Mouse (Mus musculus) NIH3T3 (cell line): ENCODE data around the gene Olfr667.
"Not testable (repeated sequence)": the region's sequence is repeated elsewhere in the genome, so short reads cannot be mapped to it uniquely, and the experiment has no call there.

Experiments
- DNase-seq: peaks from one replicate; pipeline ENCODE4 v3.0.0-alpha.2; 2012; ENCODE audit warnings: low read depth

The Olfr667 gene

GRCm38 (mm10) chr7:104921382-104921781 lies at the start of gene Olfr667:
TSS of gene Olfr667 (minus strand) at chr7:104921482.
- DNase-seq = no peak

- DNase-seq = no peak
Measured at GRCm38 (mm10) chr7:104962520-104962919, 41.2 kb upstream of the Olfr667 start, which contains the start of gene Olfr670. TSS of gene Olfr670 (minus strand) at chr7:104962620.

GRCm38 (mm10) chr7:104950234-104950633 lies 29.0 kb upstream of the Olfr667 start:
- DNase-seq = not testable (repeated sequence)

- no peak for DNase-seq
Measured at GRCm38 (mm10) chr7:104933940-104934339, 12.7 kb upstream of the Olfr667 start, which contains the start of gene Olfr669. TSS of gene Olfr669 (plus strand) at chr7:104934240.

- no peak for DNase-seq
Measured at GRCm38 (mm10) chr7:104927957-104928356, 6.7 kb upstream of the Olfr667 start, which contains the start of gene Olfr668. TSS of gene Olfr668 (minus strand) at chr7:104928057.

- no peak for DNase-seq
Measured at GRCm38 (mm10) chr7:104895852-104896251, 25.4 kb downstream of the Olfr667 start, which contains the start of gene Olfr666. TSS of gene Olfr666 (minus strand) at chr7:104895952.

- no peak for DNase-seq
Measured at GRCm38 (mm10) chr7:104877731-104878130, 43.6 kb downstream of the Olfr667 start, which contains the start of gene Olfr665. TSS of gene Olfr665 (plus strand) at chr7:104878031.
